Mouse (Mus musculus): ENCODE results near the gene Ldb2.

DNA sequence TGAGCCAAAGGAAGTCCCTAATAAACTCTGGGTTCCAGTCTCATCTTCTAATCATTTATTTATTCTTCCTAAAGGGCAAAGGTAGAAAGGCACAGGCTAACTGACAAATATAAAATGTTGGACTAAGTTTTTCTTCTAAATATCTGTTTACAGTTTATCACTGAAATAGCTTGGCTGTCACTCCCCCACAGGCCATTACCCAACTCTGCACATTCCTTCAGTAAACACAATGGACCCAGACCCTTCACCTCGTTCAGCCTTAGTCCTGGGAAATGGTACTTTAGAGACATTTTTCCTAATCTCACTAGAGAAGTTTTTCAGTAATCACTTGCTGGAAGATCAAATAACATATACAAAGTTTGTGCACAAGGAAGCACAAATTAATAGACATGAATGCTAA, 210.2 kb downstream of the Ldb2 start:
- no peak for TF ChIP-seq CTCF (IDR thresholded peaks at IDR 0.05; ENCODE audit: low read depth)
- TF ChIP-seq EP300 (IDR thresholded peaks at IDR 0.05; ENCODE audit: low read depth), result no peak

All from liver, postnatal 0 days (tissue).